Mouse (Mus musculus) retina, postnatal 7 days (tissue): ENCODE results near the gene Card11.

Source experiments
- DNase-seq: peaks from one replicate; pipeline ENCODE4 v3.0.0-alpha.2; 2012; ENCODE audit warnings: low read depth, low spot score

Card11 gene

GRCm38 (mm10) chr5:140992093-140993070 lies 8.0 kb downstream of the Card11 start:
- no peak for DNase-seq

- no peak for DNase-seq
These were observed 14.9 kb downstream of the Card11 start for GRCm38 (mm10) chr5:140985311-140986050.

- DNase-seq = no peak
These were observed 19.0 kb downstream of the Card11 start for GRCm38 (mm10) chr5:140981370-140981805.

- DNase-seq = no peak
These were observed 19.6 kb downstream of the Card11 start for GRCm38 (mm10) chr5:140980783-140981182.

GRCm38 (mm10) chr5:140980051-140980450 lies 20.3 kb downstream of the Card11 start:
- no peak for DNase-seq

- no peak for DNase-seq
These were observed 37.4 kb downstream of the Card11 start for GRCm38 (mm10) chr5:140962945-140963344.

- no peak for DNase-seq
These were observed 39.6 kb downstream of the Card11 start for GRCm38 (mm10) chr5:140960732-140961131.

- no peak for DNase-seq
These were observed 41.2 kb downstream of the Card11 start for GRCm38 (mm10) chr5:140959160-140959559.

- no peak for DNase-seq
These were observed 43.3 kb downstream of the Card11 start for GRCm38 (mm10) chr5:140957106-140957505.

GRCm38 (mm10) chr5:140955666-140956065 lies 44.7 kb downstream of the Card11 start:
- no peak for DNase-seq

GRCm38 (mm10) chr5:140951801-140952200 lies 48.6 kb downstream of the Card11 start:
- no peak for DNase-seq

GRCm38 (mm10) chr5:140948009-140948408 lies 52.4 kb downstream of the Card11 start:
- DNase-seq = no peak

GRCm38 (mm10) chr5:140946034-140946433 lies 54.3 kb downstream of the Card11 start:
- DNase-seq = no peak

- no peak for DNase-seq
These were observed 55.8 kb downstream of the Card11 start for GRCm38 (mm10) chr5:140944382-140945125.

- DNase-seq = peak; percentile 5
These were observed 59.4 kb downstream of the Card11 start for GRCm38 (mm10) chr5:140940923-140941491.

- DNase-seq = no peak
These were observed 60.0 kb downstream of the Card11 start for GRCm38 (mm10) chr5:140940257-140940922.

- no peak for DNase-seq
These were observed 63.6 kb downstream of the Card11 start for GRCm38 (mm10) chr5:140936816-140937215.

- no peak for DNase-seq
These were observed 64.5 kb downstream of the Card11 start for GRCm38 (mm10) chr5:140935848-140936247.

- DNase-seq = no peak
These were observed 65.6 kb downstream of the Card11 start for GRCm38 (mm10) chr5:140934639-140935315.

- no peak for DNase-seq
These were observed 68.7 kb downstream of the Card11 start for GRCm38 (mm10) chr5:140931523-140932229.
